Mouse (Mus musculus): ENCODE results near the gene Asns. TPM values are rescaled to one million over a fixed set of nuclear protein-coding genes. Genes with fewer than 3 reads are reported as not detected.
A peak's percentile ranks its signal among the peaks of the same experiment; 100 is the strongest.

Gene Asns
- polyA plus RNA-seq, 1 experiment from 2014 or later = 103 TPM

DNA sequence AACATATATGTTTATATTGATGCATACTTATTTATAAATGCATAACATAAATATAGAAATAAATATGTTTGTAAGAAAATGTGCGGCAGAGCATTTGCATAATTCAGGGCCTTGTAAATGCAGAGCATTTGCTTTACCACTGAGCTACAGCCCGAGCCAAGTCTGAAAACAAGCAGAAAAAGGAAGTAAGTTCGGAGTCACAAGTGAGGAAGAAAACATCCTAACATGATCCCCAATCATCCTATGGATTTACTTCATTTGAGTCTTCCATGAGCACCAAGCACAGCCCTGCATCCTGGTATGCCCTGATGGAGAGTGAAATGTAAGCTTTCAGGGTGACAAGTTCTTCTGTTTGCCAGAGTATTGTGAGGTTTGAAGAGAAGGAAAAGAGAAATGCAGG, 15.2 kb upstream of the Asns start:
- TF ChIP-seq CTCF (IDR thresholded peaks at IDR 0.05) = no peak
- CTCF ChIA-PET = interaction anchor here (0.6 to 1.4 kb wide), 2 partner anchors 10 to 379 kb away, joined by 3 to 6 read pairs; no protein-coding TSS in a partner anchor
- in situ Hi-C loops (cut with MboI; ENCODE audit: low pct_unique_long_range_greater_than_20kb) = no loop called here
- POLR2A ChIA-PET = interaction anchor here (1.1 kb wide), 1 partner anchor 14 kb away, joined by 3 read pairs; no protein-coding TSS in a partner anchor
- H3K27me3 ChIP-seq = peaks cover 10% of the 10 kb centered on the region
- ATAC-seq (no peak), DNase-seq (ENCODE audit: low read depth, low spot score) (no peak)

DNA sequence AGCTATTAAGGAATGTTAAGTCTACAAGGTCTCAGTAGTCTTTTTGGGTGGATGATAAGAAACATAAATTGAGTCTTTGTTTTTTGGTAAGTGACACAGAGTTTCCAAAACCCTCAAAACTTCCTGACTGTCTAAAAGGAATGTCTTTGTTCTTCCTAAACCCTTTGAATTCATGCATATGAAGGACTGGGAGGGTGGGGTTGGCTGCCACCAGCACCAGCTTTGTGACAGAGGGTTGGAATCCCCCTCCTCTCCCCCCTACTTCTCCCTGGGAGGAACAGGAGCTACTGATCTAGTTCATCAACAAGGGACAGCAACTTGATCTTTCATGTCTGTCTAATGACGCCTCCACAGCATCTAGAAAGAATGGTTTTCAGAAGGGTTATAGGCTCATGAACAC, 13.7 kb upstream of the Asns start:
- ChIA-PET CTCF (interaction anchor here (0.9 to 1.5 kb wide), 2 partner anchors 9 to 13 kb away, joined by 3 to 4 read pairs; no protein-coding TSS in a partner anchor), POLR2A (no interaction called here)
- no peak for DNase-seq (ENCODE audit: low read depth, low spot score)
- in situ Hi-C loops (cut with MboI; ENCODE audit: low pct_unique_long_range_greater_than_20kb) = no loop called here
- no peak for TF ChIP-seq CTCF (IDR thresholded peaks at IDR 0.05)
- peaks cover 9% of the 10 kb centered on the region for H3K27me3 ChIP-seq
- ATAC-seq = no peak

DNA sequence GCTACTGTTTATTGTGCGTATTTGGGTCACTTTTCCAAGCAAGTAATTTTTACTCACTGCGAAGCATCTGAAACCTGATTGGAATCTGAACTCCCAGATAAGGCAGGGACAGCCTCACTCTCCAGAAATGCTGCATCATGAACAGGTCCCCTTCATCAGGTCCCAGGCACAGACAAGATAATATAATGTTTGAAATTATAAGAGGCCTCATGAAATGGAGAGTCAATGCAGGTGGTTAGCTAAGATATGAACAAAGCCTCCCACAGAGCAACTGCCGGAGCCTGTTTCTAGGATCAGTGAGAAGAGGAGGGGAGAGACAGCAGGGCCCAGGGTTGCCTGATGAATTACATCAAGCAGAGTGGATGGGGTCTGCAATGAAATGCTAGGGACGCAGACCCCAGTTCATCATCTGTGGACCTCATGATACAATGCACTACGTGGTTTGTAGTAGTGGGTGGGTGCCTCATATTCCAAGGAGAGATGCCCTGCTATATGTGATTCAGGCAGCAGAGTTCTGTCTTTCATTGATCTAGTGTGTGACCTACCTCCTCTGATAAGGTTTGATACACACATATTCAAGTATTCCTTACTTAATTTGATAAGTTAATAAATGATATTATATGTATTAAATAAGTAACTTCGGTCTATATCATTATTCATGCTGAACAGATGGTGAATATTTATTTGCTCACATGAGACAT, 5.1 kb upstream of the Asns start:
- POLR2A ChIA-PET = no interaction called here

DNA sequence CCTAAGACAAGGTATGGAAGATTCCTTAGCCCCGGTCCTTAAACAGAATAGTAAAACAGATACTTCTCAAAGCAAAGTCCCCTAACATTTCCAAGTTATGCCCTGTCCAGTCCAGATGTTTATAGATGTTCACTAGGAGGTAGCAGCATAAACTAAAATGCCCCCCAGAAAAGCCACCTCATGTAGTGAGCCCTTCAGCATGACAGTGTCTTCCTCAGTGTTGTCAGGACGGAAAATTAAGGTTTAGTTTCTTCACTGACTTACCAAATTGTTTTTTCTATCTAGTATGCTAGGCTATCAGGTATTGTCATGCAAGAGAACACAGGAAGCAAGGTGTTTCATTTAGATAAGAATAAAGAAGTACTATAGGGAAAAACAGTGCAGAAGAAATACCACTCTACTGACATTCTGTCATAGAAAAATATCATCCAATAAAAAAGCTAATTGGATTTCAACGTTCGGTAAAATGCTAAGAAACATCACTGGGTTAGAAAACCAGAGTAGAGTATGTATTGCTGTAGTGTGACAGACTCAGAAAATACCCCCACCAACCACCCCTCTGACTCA, 4.1 kb upstream of the Asns start:
- CTCF ChIA-PET = interaction anchor here (1.0 to 1.5 kb wide), 2 partner anchors 9 to 13 kb away, joined by 3 to 5 read pairs; no protein-coding TSS in a partner anchor

More for the DNA sequence above, 5.1 kb upstream of the Asns start:
- CTCF ChIA-PET = interaction anchor here (0.9 to 1.5 kb wide), 3 partner anchors 8 to 12 kb away, joined by 3 to 5 read pairs (median 3); no protein-coding TSS in a partner anchor
- no peak for TF ChIP-seq CTCF (IDR thresholded peaks at IDR 0.05)
- no peak for ATAC-seq
- H3K27me3 ChIP-seq = no peaks in the 10 kb centered on the region
- in situ Hi-C loops (cut with MboI; ENCODE audit: low pct_unique_long_range_greater_than_20kb) = no loop called here
- no peak for DNase-seq (ENCODE audit: low read depth, low spot score)

DNA sequence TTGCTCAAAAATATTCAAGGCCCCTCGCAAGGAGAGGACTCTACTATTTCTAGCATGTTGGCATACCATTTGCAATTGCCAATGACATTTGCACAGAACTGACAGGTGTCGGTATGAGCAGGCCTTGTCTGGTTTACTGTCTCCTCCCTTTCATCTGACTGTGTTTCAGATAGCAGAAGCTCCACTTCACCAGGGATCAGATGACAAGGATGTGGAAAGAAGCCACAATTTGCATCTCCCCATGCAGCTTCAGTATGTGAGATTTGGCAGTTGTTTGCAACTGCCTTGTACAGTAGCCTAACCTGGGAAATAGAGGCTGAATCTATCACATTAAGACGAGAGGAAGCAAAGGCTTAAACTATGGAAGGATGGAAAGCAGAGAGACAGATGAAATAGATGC, 3.6 kb upstream of the Asns start:
- ATAC-seq (no peak), DNase-seq (ENCODE audit: low read depth, low spot score) (no peak)
- no peak for TF ChIP-seq CTCF (IDR thresholded peaks at IDR 0.05)
- in situ Hi-C loops (cut with MboI; ENCODE audit: low pct_unique_long_range_greater_than_20kb) = no loop called here
- ChIA-PET CTCF (interaction anchor here (1.0 to 1.5 kb wide), 2 partner anchors 10 to 14 kb away, joined by 3 to 5 read pairs; no protein-coding TSS in a partner anchor), POLR2A (no interaction called here)
- no peaks in the 10 kb centered on the region for H3K27me3 ChIP-seq

More for the DNA sequence above, 4.1 kb upstream of the Asns start:
- no peak for TF ChIP-seq CTCF (IDR thresholded peaks at IDR 0.05)
- DNase-seq (ENCODE audit: low read depth, low spot score) (no peak), ATAC-seq (no peak)
- H3K27me3 ChIP-seq = no peaks in the 10 kb centered on the region
- POLR2A ChIA-PET = no interaction called here
- in situ Hi-C loops (cut with MboI; ENCODE audit: low pct_unique_long_range_greater_than_20kb) = no loop called here

DNA sequence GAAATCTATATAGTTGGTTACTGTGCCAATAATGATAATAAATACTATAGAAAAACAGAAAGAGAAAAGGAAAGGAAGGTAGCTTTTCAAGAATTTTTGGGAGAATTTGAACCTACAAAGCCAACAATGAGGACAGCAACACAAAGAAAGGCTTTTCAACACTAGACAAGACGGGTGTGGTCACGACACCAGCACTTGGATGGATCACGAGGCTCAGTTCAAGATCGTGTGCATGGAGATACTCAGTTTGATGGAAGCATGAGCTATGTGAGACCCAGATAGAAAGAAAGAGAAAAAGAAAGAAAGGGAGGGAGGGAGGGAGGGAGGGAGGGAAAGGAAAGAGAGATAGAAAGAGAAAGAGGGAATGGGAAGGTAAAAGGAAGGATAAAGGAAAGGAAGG, 2.8 kb upstream of the Asns start:
- in situ Hi-C loops (cut with MboI; ENCODE audit: low pct_unique_long_range_greater_than_20kb) = no loop called here

DNA sequence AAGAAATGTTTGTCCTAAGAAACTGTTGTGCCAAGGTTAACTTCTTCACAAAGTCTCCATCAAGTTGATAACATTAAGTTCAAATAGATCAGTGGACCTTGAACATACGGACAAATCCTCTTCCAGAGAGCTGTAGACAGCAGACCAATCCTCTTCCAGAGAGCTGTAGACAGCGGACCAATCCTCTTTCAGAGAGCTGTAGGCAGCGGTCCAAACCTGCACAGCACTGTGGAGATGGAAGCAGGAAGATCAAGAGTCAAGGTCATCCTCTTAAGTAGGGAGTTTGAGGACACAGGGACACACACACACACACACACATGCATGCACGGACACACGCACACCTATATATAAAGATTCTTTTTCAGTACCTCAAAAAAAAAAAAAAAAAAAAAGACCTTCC, 612 bp upstream of the Asns start:
- in situ Hi-C loops (cut with MboI; ENCODE audit: low pct_unique_long_range_greater_than_20kb) = no loop called here
- ATAC-seq (no peak), DNase-seq (ENCODE audit: low read depth, low spot score) (no peak)
- CTCF ChIA-PET = interaction anchor here (1.6 kb wide), 1 partner anchor 13 kb away, joined by 4 read pairs; no protein-coding TSS in a partner anchor
- POLR2A ChIA-PET = interaction anchor here (1.4 kb wide), 1 partner anchor 15 kb away, joined by 3 read pairs; no protein-coding TSS in a partner anchor
- TF ChIP-seq CTCF (IDR thresholded peaks at IDR 0.05) = no peak
- H3K27me3 ChIP-seq = no peaks in the 10 kb centered on the region

More for the DNA sequence above, 2.8 kb upstream of the Asns start:
- no peak for DNase-seq (ENCODE audit: low read depth, low spot score)
- no peak for ATAC-seq
- TF ChIP-seq CTCF (IDR thresholded peaks at IDR 0.05) = no peak
- ChIA-PET CTCF (no interaction called here), POLR2A (no interaction called here)
- H3K27me3 ChIP-seq = no peaks in the 10 kb centered on the region

DNA sequence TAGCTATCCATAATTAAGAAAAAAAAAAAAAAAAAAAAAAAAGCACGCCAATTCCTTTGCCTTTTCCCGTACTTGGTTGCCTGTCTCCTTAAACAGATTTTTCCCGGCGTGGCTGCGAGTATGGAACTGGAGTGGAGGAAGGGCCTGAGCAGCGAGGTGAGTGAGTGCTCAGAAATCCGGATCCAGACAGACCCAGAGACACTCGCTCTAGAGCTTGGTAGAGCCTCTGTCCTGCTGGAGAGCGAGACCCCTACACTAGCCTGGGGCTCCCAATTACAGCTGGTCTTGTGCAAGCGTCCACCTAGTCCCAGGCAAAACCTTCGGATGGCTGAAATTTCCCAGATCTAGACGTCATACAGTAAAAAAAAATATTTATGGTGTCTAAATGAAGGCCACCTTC, 603 bp downstream of the Asns start:
- DNase-seq (ENCODE audit: low read depth, low spot score) = no peak

DNA sequence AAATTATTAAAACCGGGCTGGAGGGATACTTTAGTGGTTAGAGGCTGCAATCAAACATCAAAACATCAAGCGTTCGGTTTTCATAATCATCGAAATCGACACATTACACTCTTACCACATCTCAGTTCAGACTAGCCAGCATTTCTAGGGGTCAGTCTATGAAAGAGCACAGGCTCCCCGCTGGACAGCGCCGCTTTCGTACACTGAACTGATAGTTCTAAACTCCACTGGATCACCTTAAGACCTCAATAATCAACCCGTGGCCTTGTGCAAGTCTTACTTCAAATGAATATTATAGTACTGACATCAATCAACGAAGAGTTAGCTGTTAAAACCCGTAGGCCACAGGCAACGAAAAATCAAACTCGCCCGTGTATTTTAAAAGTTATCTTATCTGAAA, 1.0 kb downstream of the Asns start:
- DNase-seq (ENCODE audit: low read depth, low spot score) (no peak), ATAC-seq (no peak)
- TF ChIP-seq CTCF (IDR thresholded peaks at IDR 0.05) = no peak
- ChIA-PET CTCF (interaction anchor here (2.1 kb wide), 1 partner anchor 13 kb away, joined by 6 read pairs; no protein-coding TSS in a partner anchor), POLR2A (interaction anchor here (0.6 kb wide), 1 partner anchor 1750 kb away, joined by 4 read pairs; no protein-coding TSS in a partner anchor)
- H3K27me3 ChIP-seq = no peaks in the 10 kb centered on the region
- in situ Hi-C loops (cut with MboI; ENCODE audit: low pct_unique_long_range_greater_than_20kb) = no loop called here

More for the DNA sequence above, 603 bp downstream of the Asns start:
- in situ Hi-C loops (cut with MboI; ENCODE audit: low pct_unique_long_range_greater_than_20kb) = no loop called here
- POLR2A ChIA-PET = interaction anchor here (0.6 kb wide), 1 partner anchor 1750 kb away, joined by 4 read pairs; no protein-coding TSS in a partner anchor
- ATAC-seq = peak; percentile 75
- CTCF ChIA-PET = interaction anchor here (2.1 kb wide), 1 partner anchor 13 kb away, joined by 6 read pairs; no protein-coding TSS in a partner anchor
- TF ChIP-seq CTCF (IDR thresholded peaks at IDR 0.05) = no peak
- H3K27me3 ChIP-seq = no peaks in the 10 kb centered on the region

DNA sequence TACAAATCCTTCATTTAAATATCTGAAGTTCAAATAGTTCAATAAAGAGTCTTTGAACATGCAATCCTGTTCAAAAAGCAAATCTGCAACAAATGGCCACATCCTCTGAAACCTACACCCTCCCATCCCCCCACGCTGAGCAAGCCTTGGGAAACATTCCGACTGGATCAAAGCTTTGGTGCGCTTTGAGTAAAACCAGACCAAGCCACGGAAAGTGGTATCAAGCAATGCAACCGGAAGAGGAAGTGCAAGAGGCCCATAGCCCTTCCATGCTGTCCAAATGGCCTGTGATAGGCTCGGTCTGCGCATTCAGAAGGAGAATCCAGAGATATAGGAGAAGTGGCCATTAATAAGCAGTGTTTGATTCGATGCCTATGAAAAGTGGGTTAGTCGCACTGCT, 2.6 kb downstream of the Asns start:
- POLR2A ChIA-PET = no interaction called here
- TF ChIP-seq CTCF (IDR thresholded peaks at IDR 0.05) = no peak
- DNase-seq (ENCODE audit: low read depth, low spot score) (no peak), ATAC-seq (no peak)
- no peaks in the 10 kb centered on the region for H3K27me3 ChIP-seq
- CTCF ChIA-PET = no interaction called here
- in situ Hi-C loops (cut with MboI; ENCODE audit: low pct_unique_long_range_greater_than_20kb) = no loop called here

DNA sequence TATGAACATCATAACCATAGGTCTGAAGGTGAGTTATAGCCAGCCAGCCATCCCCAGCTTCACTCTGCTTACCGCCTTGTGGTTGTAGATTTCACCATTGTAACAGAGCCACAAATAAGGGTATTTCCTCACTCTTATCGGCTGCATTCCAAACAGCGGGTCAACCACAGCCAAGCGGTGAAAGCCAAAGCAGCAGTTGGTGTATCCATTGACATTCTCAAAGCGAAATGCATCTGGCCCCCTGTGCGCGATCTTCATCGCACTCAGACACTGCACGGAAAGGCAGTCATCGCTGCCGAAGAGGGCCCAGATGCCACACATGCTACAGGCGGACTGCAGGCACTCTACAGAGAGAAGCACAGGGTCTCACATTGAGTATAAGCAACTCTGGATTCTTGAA, 3.9 kb downstream of the Asns start:
- DNase-seq (ENCODE audit: low read depth, low spot score) (no peak), ATAC-seq (no peak)
- H3K27me3 ChIP-seq = no peaks in the 10 kb centered on the region
- CTCF ChIA-PET = no interaction called here
- in situ Hi-C loops (cut with MboI; ENCODE audit: low pct_unique_long_range_greater_than_20kb) = no loop called here
- TF ChIP-seq CTCF (IDR thresholded peaks at IDR 0.05) = no peak
- POLR2A ChIA-PET = no interaction called here
